ENCODE assay signal across 9 mouse cellular contexts in the genomic region with DNA sequence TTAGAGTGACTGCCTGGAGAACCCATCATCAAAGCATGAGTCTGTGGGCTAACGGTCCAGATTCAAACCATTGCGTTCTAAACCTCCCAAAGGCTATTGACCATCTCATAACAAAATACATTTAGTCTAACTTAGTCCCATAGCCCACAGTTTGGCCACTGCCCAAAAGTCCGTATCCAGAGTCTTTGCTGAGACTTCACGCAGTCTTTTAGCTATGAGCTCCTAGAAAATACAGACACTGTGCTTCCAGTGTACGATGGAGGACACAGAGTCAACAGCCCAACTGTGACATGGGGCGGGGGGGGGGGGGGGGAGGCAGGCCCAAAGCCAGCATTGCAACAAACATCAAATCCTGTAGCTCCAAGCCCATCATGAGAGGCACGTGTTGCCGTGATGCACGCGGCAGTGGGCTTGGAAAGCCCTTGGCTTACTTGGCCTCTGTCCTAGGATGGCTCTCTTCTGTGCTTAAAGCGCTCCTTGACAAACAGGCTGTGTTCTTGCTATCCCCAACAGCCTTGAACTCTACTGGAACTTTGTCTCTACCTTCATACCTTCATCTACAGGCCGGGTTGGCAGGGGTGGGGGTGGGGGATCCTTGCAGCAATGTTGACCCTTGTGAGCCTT. TPM values are rescaled to one million over a fixed set of nuclear protein-coding genes. Genes with fewer than 3 reads are reported as not detected.
DNase-seq lines count a peak whose midpoint lies in the region; ATAC-seq and TF ChIP-seq lines count a peak whose summit lies in the region.
"Had no signal": no experiment of that assay in that cellular context is flagged by ENCODE, and none has a peak within 500 bp of the region (broad histone marks: within the 10 kb centered on the region; RNA-seq: fewer than 3 reads in every experiment).

No protein-coding gene starts in this region.

- peak; percentile 51; the same call in 1 of the 2 replicates for ATAC-seq in lung, embryonic 15.5 days (ENCODE audit: borderline replicate concordance, extremely low read depth, low FRiP score, low TSS enrichment)
- no peak for ATAC-seq in heart, embryonic 13.5 days (ENCODE audit: extremely low read depth, insufficient number of reproducible peaks, low FRiP score, low TSS enrichment)
- ATAC-seq in limb, embryonic 15.5 days (ENCODE audit: insufficient number of reproducible peaks, low FRiP score, low TSS enrichment, low read depth) = no peak
- ATAC-seq in stomach, embryonic 15.5 days (ENCODE audit: insufficient read depth, low FRiP score, low read depth) = no peak
- ATAC-seq: Patski had no signal

- H3K27ac ChIP-seq in lung, embryonic 15.5 days = no peak overlapping the region
- H3K27ac ChIP-seq in heart, embryonic 13.5 days (replicated peaks) = no peak overlapping the region
- no peak overlapping the region for H3K27ac ChIP-seq in limb, embryonic 15.5 days
- H3K27ac ChIP-seq in stomach, embryonic 15.5 days = no peak overlapping the region

- WGBS in lung, embryonic 15.5 days = 55% methylated on average over 12 of the region's 12 CpGs
- 71% methylated on average over 12 of the region's 12 CpGs for WGBS in lung, adult 2 months
- 83% methylated on average over 11 of the region's 12 CpGs for WGBS in heart, embryonic 13.5 days
- WGBS in limb, embryonic 15.5 days = 78% methylated on average over 11 of the region's 12 CpGs
- 69% methylated on average over 12 of the region's 12 CpGs for WGBS in stomach, embryonic 15.5 days

- DNase-seq in lung, adult 2 months = no peak
- no peak for DNase-seq in right cerebral cortex, postnatal 10 days (ENCODE audit: low spot score in 2 of 2)
- DNase-seq in yolk sac, embryonic 10.5 days (ENCODE audit: low spot score) = no peak
- DNase-seq: spleen, adult 18-20 months had no signal

- H3K4me2 ChIP-seq in lung, embryonic 15.5 days = peak overlapping the region; percentile 49
- peak overlapping the region; percentile 60 for H3K4me2 ChIP-seq in heart, embryonic 13.5 days
- H3K4me2 ChIP-seq in limb, embryonic 15.5 days = peak overlapping the region; percentile 38
- H3K4me2 ChIP-seq in stomach, embryonic 15.5 days = peak overlapping the region; percentile 47

- H3K36me3 ChIP-seq in lung, embryonic 15.5 days = no peaks in the 10 kb centered on the region
- peaks cover 17% of the 10 kb centered on the region for H3K36me3 ChIP-seq in heart, embryonic 13.5 days
- H3K36me3 ChIP-seq in limb, embryonic 15.5 days = 0 out of 2 replicates have a peak, but pooled peaks cover 3% of the 10 kb centered on the region
- H3K36me3 ChIP-seq in stomach, embryonic 15.5 days = no peaks in the 10 kb centered on the region

- H3K4me3 ChIP-seq in lung, embryonic 15.5 days = peak overlapping the region; percentile 27
- no peak overlapping the region for H3K4me3 ChIP-seq in lung, adult 2 months (replicated peaks; ENCODE audit: extremely low read depth, low read depth, low read length)
- H3K4me3 ChIP-seq in heart, embryonic 13.5 days = peak overlapping the region; percentile 39
- peak overlapping the region; percentile 27 for H3K4me3 ChIP-seq in limb, embryonic 15.5 days
- H3K4me3 ChIP-seq in stomach, embryonic 15.5 days (replicated peaks) = peak overlapping the region; percentile 28

- no peak for TF ChIP-seq CTCF in lung, adult 2 months (IDR thresholded peaks at IDR 0.05; ENCODE audit: insufficient read depth, low read length)

- no peak overlapping the region for H3K9ac ChIP-seq in lung, embryonic 15.5 days
- H3K9ac ChIP-seq in heart, embryonic 13.5 days = peak overlapping the region; percentile 38
- no peak overlapping the region for H3K9ac ChIP-seq in limb, embryonic 15.5 days
- H3K9ac ChIP-seq in stomach, embryonic 15.5 days = no peak overlapping the region

- TF ChIP-seq POLR2A in lung, adult 2 months (IDR thresholded peaks at IDR 0.05; ENCODE audit: borderline replicate concordance, extremely low read depth, low read depth, low read length) = no peak

- H3K4me1 ChIP-seq in lung, embryonic 15.5 days = peaks cover 30% of the 10 kb centered on the region
- H3K4me1 ChIP-seq in lung, adult 2 months (ENCODE audit: control insufficient read depth, insufficient read depth, low read length) = no peaks in the 10 kb centered on the region; the same call in none of the 2 replicates
- H3K4me1 ChIP-seq in heart, embryonic 13.5 days = peaks cover 30% of the 10 kb centered on the region
- peaks cover 8% of the 10 kb centered on the region; the same call in 1 of the 2 replicates for H3K4me1 ChIP-seq in limb, embryonic 15.5 days
- H3K4me1 ChIP-seq in stomach, embryonic 15.5 days = peaks cover 4% of the 10 kb centered on the region; the same call in 1 of the 2 replicates

- peaks cover 3% of the 10 kb centered on the region; the same call in 1 of the 2 replicates for H3K27me3 ChIP-seq in lung, embryonic 15.5 days
- H3K27me3 ChIP-seq in heart, embryonic 13.5 days (replicated peaks) = no peaks in the 10 kb centered on the region
- H3K27me3 ChIP-seq in limb, embryonic 15.5 days = no peaks in the 10 kb centered on the region
- no peaks in the 10 kb centered on the region for H3K27me3 ChIP-seq in stomach, embryonic 15.5 days (replicated peaks)
- H3K27me3 ChIP-seq: Patski had no signal

- no peaks in the 10 kb centered on the region for H3K9me3 ChIP-seq in lung, embryonic 15.5 days
- H3K9me3 ChIP-seq in heart, embryonic 13.5 days = no peaks in the 10 kb centered on the region
- H3K9me3 ChIP-seq in limb, embryonic 15.5 days = no peaks in the 10 kb centered on the region
- no peaks in the 10 kb centered on the region for H3K9me3 ChIP-seq in stomach, embryonic 15.5 days

RNA-seq across cellular contexts. Expression of gene Acsl1, which starts 32.3 kb away (rescaled TPM):
- polyA plus RNA-seq in lung, embryonic 15.5 days (2015; fragmentation: Nextera tagmentation; extraction: Ambion mirVana) = 20.7 and 22.1 TPM in 2 replicates
- 31.1 and 39.1 TPM in 2 replicates for polyA plus RNA-seq in lung, adult 2 months (2012; rRNA removed)
- 21.0 and 21.4 TPM in 2 replicates for polyA plus RNA-seq in heart, embryonic 13.5 days (2015; fragmentation: Nextera tagmentation; extraction: Ambion mirVana)
- 50.3 and 53.4 TPM in 2 replicates for polyA plus RNA-seq in limb, embryonic 15.5 days (2015; fragmentation: Nextera tagmentation; extraction: Ambion mirVana)
- polyA plus RNA-seq in stomach, embryonic 15.5 days (2015; fragmentation: Nextera tagmentation; extraction: Ambion mirVana) = 24.1 and 25.7 TPM in 2 replicates

RNA-seq across cellular contexts. Expression of gene Cenpu, which starts 48.6 kb away (rescaled TPM):
- polyA plus RNA-seq in lung, embryonic 15.5 days (2015; fragmentation: Nextera tagmentation; extraction: Ambion mirVana) = 19.2 TPM in 2 replicates
- 0.84 and 1.3 TPM in 2 replicates for polyA plus RNA-seq in lung, adult 2 months (2012; rRNA removed)
- 8.7 and 10.2 TPM in 2 replicates for polyA plus RNA-seq in heart, embryonic 13.5 days (2015; fragmentation: Nextera tagmentation; extraction: Ambion mirVana)
- 9.2 and 10.2 TPM in 2 replicates for polyA plus RNA-seq in limb, embryonic 15.5 days (2015; fragmentation: Nextera tagmentation; extraction: Ambion mirVana)
- polyA plus RNA-seq in stomach, embryonic 15.5 days (2015; fragmentation: Nextera tagmentation; extraction: Ambion mirVana) = 14.4 and 16.3 TPM in 2 replicates
